Mouse (Mus musculus) ES-Bruce4 (cell line): ENCODE measurements around the gene Lgalsl.

ENCODE experiments used
- CTCF ChIP-seq: IDR thresholded peaks from one replicate; pipeline ENCODE4 v1.8.1; 2011; ENCODE audit warnings: low read depth, low read length
- EP300 ChIP-seq: IDR thresholded peaks from 2 replicates; pipeline ENCODE4 v1.6.1; 2011; ENCODE audit warnings: low read depth, low read length; ENCODE audit not compliant: insufficient read depth
- POLR2A ChIP-seq: IDR thresholded peaks from one replicate; pipeline ENCODE4 v1.8.1; 2011; ENCODE audit warnings: low read length; ENCODE audit not compliant: insufficient read depth

GRCm38 (mm10) chr11:20829993-20830685 lies 717 bp downstream of the Lgalsl start:
- TF ChIP-seq CTCF (no peak), EP300 (no peak), POLR2A (no peak)
